Mouse (Mus musculus) A20 (cell line): Measurements from ENCODE around the gene Myt1l.
A peak's percentile ranks its signal among the peaks of the same experiment; 100 is the strongest.

Experiments
- DNase-seq: peaks from one replicate; pipeline ENCODE4 v3.0.0-alpha.2; 2011; ENCODE audit warnings: low read depth, low spot score

Myt1l gene

DNA sequence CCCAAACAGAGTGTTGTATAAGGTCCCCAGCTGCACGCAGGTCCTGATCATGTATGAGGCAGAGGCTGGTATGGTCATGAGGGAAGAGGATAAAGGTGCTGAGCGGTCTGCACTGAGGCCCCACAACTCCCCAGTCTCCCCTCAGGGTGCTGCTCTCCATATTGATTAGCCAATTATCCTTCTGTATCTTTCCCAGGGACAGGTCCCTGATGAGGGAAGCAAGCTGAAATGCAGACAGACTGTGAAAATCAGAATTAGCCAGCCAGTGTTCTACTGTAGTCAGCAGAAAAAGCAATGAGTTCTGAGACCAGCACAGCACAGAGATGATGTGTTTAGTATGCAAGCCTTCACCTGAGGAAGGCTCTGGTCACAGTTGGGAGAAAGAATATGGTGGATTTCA lies 287.9 kb downstream of the Myt1l start:
- DNase-seq: no peak

- DNase-seq: no peak
Observed at GRCm38 (mm10) chr12:29816761-29817160, 288.6 kb downstream of the Myt1l start.

- no peak for DNase-seq
Observed at GRCm38 (mm10) chr12:29822216-29822615, 294.0 kb downstream of the Myt1l start.

GRCm38 (mm10) chr12:29823766-29824417 lies 295.7 kb downstream of the Myt1l start:
- DNase-seq: no peak

DNA sequence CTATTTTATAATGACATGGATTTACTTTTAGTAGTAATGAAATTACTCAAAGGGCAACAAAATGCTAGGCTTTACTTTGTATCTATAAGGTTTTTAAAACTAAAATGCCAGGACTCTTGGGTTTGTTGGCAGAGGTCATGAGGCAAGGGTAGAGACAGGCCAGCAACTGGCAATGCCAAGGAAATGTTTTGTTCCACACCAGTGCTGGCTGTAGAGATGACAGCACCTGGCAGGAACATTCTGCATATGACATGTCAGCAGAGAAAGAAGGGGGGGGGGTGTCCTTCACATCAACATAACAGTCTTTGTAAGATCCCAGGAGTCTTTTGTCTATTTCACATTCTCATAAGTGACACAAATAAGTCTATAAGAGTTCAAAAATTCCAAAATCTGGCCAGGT lies 302.4 kb downstream of the Myt1l start:
- no peak for DNase-seq

DNA sequence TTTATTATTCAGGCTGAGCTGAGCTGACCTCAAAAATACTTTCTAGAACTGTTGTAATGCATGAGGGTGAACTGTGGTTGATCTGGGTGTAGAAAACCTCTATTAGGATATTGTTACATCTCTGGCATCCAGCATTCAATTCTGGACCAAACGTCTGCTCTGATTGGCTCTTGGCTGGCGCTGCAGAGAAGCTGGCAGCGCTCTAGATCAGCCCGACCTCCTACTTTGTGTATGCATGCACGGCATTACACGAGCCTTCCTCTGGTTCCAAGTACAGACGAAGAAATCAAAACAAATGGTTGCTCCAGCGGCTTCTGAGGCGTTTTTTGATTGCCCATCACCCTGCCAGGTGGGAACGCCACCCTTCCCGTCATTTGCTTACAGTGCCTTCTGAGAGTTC lies 303.2 kb downstream of the Myt1l start:
- DNase-seq: no peak

- peak; percentile 52 for DNase-seq
Observed at GRCm38 (mm10) chr12:29837301-29837791, 309.2 kb downstream of the Myt1l start.

GRCm38 (mm10) chr12:29838421-29838820 lies 310.2 kb downstream of the Myt1l start:
- DNase-seq: no peak

- no peak for DNase-seq
Observed at GRCm38 (mm10) chr12:29849936-29850335, 321.8 kb downstream of the Myt1l start.

DNA sequence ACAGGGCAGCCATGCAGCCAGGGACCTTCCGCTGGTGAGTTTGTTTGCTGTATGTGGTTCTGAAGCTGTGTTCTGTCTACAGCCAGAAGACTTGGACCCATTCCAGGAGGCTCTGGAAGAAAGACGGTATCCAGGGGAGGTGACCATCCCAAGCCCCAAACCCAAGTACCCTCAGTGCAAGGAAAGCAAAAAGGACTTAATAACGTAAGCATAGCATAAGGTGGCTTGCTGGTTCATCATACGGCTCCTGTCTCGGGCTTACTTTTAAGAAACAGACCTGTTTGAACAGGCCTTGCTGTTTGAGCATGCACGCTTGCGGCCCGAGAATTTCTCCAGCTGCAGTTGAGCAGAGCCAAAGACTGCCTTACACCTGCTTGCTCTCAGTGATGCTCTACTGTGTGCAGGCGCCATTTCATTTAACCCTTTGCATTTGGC lies 326.0 kb downstream of the Myt1l start:
- no peak for DNase-seq

DNA sequence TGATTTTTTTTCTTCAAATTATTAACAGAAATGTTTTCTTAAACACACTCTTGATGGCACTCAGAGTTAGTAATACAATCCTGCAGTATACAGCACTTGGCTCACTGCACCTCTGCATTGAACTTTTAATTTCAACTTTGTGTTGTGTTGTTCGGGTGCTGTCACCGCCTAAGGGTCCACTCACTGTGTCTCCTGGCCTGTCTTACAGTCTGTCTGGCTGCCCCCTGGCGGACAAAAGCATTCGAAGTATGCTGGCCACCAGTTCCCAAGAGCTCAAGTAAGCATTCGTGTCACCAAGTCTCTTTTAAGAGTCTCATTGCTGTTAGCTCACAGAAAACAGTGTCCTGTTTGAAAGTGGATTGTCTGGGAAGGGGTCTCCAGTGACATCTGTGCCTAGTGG lies 326.8 kb downstream of the Myt1l start:
- DNase-seq: peak; percentile 57

DNA sequence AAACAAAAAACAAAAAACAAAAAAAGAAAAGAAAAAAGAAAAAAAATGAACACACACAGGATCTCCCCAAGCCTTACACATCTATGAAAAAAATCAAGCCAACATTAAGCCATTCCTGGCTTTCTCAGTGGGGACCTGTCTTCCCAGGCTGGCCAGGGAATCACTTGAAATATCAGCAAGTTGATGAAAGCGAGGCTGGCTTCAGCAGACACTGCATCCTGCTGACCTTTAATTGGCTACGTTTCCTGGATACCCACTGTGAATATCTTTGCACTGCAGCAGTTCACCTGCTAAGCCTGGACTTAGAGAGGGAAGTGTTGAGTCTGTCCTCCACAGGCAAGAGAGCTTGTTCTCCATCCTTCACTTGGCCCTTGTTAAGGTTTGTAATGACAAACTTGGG lies 332.8 kb downstream of the Myt1l start:
- no peak for DNase-seq

DNA sequence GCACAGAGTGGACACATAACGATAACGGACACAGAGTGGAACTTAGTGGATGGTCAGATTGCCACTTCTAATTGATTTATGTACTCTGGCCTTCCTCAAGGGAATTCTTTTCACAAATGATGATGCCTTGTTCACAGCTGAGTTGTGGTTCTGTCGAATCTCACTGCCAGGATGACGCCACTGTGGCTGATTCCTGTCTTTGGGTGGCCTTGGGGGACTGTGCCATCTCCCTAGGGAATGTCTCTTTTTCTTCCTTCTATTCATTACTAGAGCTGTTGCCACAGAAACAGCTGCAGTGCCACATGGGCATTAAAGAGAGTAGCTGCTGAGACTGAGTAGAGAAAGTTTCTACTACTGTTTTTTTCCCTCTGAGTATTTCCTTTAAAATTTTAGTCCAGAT lies 340.1 kb downstream of the Myt1l start:
- DNase-seq: no peak

GRCm38 (mm10) chr12:29868781-29869180 lies 340.6 kb downstream of the Myt1l start:
- DNase-seq: no peak

- no peak for DNase-seq
Observed at GRCm38 (mm10) chr12:29872156-29872815, 344.1 kb downstream of the Myt1l start.

- no peak for DNase-seq
Observed at GRCm38 (mm10) chr12:29873281-29873772, 345.1 kb downstream of the Myt1l start.

DNA sequence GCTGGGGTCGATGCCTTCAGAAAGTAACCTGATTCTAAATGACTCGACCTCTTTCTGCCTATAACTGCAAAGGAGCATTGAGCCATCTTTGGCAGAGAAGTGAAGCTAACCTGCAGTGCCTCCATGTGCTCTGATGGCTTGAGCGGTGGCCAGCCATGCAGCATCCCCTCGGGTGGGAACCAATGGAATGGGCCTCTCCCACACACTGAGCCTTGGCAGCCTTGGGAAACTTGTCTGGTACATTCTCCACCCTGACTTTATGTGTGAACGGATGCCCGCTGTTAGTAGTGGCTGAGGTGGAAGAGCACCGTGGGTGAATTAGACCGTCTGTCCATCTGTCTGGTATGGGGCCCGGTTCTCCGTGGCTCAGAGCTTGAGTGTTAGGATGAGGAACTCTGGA lies 349.8 kb downstream of the Myt1l start:
- DNase-seq: no peak

DNA sequence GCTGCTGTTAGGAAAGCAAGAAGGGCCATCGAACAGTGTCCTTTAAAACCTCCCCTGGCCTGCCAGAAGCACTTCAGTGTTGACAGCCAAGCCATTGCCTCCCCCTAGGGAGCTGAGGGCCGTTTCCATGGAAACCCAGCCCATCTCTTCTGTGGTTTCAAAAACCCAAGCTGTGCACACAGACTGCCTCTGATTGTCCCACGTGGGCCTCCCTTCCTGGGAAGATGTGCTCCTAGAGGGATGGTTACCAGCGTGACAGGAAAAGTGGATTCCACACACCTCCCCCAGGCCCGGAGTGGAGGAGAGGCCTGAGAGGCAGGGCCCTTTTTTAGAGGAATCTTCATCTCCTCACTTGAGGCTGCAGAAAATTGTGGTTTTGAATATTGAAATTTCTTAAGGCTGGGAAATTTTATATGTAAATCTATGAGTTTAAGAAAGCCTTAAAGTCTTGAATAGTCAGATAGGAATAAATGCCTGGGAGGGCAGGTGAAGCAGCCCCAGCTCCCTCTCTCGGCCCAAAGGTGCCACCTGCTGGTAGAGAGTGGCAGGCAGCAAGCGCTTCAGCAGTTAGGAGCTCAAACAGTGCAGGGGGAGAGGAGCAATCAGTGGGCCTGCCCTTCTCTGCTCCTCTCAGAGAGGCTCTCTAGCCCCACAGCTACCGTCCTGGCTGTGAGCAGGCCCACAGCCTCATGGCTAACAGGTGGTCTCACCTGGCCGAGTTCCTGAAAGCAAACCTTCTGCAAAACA lies 354.9 kb downstream of the Myt1l start:
- peak; percentile 49 for DNase-seq

DNA sequence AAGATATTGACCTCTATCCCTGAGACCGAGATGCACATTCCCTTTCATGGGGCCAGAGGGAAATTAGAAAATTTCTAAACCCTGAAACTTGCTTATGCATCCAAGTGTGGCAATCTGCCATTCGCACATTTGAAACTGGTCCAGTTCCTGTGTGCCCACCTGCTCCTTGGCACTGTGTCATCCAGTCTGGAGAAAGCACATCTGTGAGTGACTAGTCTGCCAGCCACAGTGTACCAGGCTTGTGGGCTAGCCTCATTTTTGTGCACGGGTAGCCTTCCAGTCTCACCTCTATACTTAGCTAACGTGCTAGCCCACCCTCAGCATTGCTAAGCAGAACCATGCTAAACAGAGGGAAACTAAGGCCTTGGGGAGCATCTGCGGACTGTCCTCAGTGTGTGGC lies 356.2 kb downstream of the Myt1l start:
- no peak for DNase-seq

DNA sequence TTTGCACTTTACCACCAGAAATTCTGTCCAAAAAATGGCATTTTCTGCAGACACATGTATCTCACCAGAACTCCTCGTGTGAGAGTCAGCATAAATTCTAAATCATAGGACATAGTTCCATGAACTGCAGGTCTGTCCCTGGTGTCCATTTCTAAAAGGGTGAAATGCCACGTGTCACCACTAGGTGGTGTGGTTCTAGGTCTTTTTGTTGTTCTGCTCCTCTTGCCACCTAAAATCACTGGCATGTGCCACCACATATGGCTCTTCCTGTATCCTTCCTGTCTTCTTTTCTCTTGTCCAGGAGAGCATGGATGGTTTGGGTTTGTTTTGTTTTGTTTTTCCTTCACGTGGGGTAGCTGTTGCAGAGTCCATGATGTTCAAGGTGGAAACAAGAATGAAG lies 366.5 kb downstream of the Myt1l start:
- peak; percentile 42 for DNase-seq

DNA sequence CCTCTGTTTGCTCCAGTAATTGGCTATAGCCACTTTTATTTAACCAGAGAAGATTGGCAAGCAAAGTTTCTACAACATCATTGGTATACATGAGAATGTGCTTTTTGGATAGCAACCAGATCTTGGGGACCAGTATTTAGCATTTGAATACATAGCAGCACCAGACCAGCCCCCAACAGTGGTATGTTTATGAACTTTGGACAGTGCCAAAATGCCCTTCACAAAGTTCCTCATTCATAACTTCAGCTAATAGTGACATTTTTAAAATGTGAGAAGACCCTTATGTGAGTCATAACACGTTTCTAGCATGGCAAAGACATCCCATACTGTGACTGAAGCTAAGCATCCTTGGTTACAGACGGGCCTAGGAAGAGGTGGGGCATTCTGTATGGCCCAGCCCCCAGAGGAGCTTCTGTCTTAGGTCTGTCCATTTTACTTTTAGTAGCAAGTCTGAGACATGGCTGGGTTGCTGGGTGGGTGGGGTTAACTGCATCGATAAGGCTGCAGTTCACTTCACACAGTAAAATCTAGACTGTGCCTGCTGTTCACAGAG lies 369.4 kb downstream of the Myt1l start:
- no peak for DNase-seq
